Mouse (Mus musculus) erythroid progenitor cell, adult 5-6 weeks (primary cell): ENCODE data around the gene Dop1b. TPM values are rescaled to one million over a fixed set of nuclear protein-coding genes. Genes with fewer than 3 reads are reported as not detected.
A peak's percentile ranks its signal among the peaks of the same experiment; 100 is the strongest.

Experiments used
- ATAC-seq: replicated peaks from 2 replicates; pipeline ENCODE4 v1.8.0; 2016; ENCODE audit warnings: moderate number of reproducible peaks, mild to moderate bottlenecking, moderate TSS enrichment, inconsistent platforms; ENCODE audit not compliant: poor library complexity, low FRiP score, severe bottlenecking
- total RNA-seq, 2 experiments: library from RNA; stranded (forward) in 1 of 2; stranded (reverse) in 1 of 2; fragments of 150-400 nt in 1 of 2; fragments of 186-747, 209-891 nt in 1 of 2; gene quantifications; 2 replicates each; pipeline versions ENCODE4 v1.2.3 to v1.2.4; 2015 to 2017; ENCODE audit warnings: low replicate concordance in 2 of 2

Gene Dop1b
- total RNA-seq, 2 experiments from 2014 or later = 36.8 to 113 TPM

GRCm38 (mm10) chr16:93789971-93790755 lies 78.5 kb downstream of the Dop1b start:
- no peak for ATAC-seq

- ATAC-seq = no peak
These were observed 81.4 kb downstream of the Dop1b start for GRCm38 (mm10) chr16:93792981-93793630.

GRCm38 (mm10) chr16:93794845-93795244 lies 83.1 kb downstream of the Dop1b start:
- no peak for ATAC-seq

- ATAC-seq = no peak
These were observed 83.7 kb downstream of the Dop1b start for GRCm38 (mm10) chr16:93795391-93795790.

GRCm38 (mm10) chr16:93797021-93797840 lies 85.5 kb downstream of the Dop1b start:
- no peak for ATAC-seq

- no peak for ATAC-seq
These were observed 86.3 kb downstream of the Dop1b start for GRCm38 (mm10) chr16:93797841-93798492.

GRCm38 (mm10) chr16:93798623-93799022 lies 86.9 kb downstream of the Dop1b start:
- no peak for ATAC-seq

GRCm38 (mm10) chr16:93799071-93799470 lies 87.4 kb downstream of the Dop1b start:
- no peak for ATAC-seq

- no peak for ATAC-seq
These were observed 88.2 kb downstream of the Dop1b start for GRCm38 (mm10) chr16:93799936-93800335.

GRCm38 (mm10) chr16:93807167-93807566 lies 95.5 kb downstream of the Dop1b start:
- ATAC-seq = no peak

- ATAC-seq = no peak
These were observed 96.4 kb downstream of the Dop1b start for GRCm38 (mm10) chr16:93807961-93808554.

GRCm38 (mm10) chr16:93815856-93816736 lies 104.4 kb downstream of the Dop1b start:
- peak; percentile 76 for ATAC-seq

- peak; percentile 21 for ATAC-seq
These were observed 105.2 kb downstream of the Dop1b start for GRCm38 (mm10) chr16:93816861-93817260.

- no peak for ATAC-seq
These were observed 105.7 kb downstream of the Dop1b start for GRCm38 (mm10) chr16:93817371-93817770.

GRCm38 (mm10) chr16:93818691-93819324 lies 107.1 kb downstream of the Dop1b start:
- peak; percentile 55 for ATAC-seq

GRCm38 (mm10) chr16:93819325-93819696 lies 107.6 kb downstream of the Dop1b start:
- peak; percentile 20 for ATAC-seq

- no peak for ATAC-seq
These were observed 108.3 kb downstream of the Dop1b start for GRCm38 (mm10) chr16:93820040-93820439.

- no peak for ATAC-seq
These were observed 110.0 kb downstream of the Dop1b start for GRCm38 (mm10) chr16:93821706-93822105.
